Mouse (Mus musculus) bone marrow macrophage, adult 2 months (primary cell): ENCODE results near the gene Psma1.

Source experiments
- CTCF ChIP-seq: IDR thresholded peaks from 2 replicates; pipeline ENCODE4 v1.5.1; 2012; ENCODE audit warnings: low read depth, mild to moderate bottlenecking, low read length, moderate library complexity
- POLR2A ChIP-seq: IDR thresholded peaks from 2 replicates; pipeline ENCODE4 v1.6.1; 2012; ENCODE audit warnings: mild to moderate bottlenecking, low read depth, low read length, borderline replicate concordance

- no peak for TF ChIP-seq CTCF
- TF ChIP-seq POLR2A: no peak
Measured at GRCm38 (mm10) chr7:114301293-114301782, 25.4 kb upstream of the Psma1 start.
